Mouse (Mus musculus): ENCODE data around the gene Il11ra1. TPM values are rescaled to one million over a fixed set of nuclear protein-coding genes. Genes with fewer than 3 reads are reported as not detected.
"Not testable (repeated sequence)": the region's sequence is repeated elsewhere in the genome, so short reads cannot be mapped to it uniquely, and the experiment has no call there.

The Il11ra1 gene
- total RNA-seq, 2 experiments from 2014 or later, result 39.1 to 43.3 TPM

- Histone ChIP-seq H3K4me3 (no peak overlapping the region), H3K27ac (no peak overlapping the region)
- no peak for TF ChIP-seq CTCF (conservative IDR thresholded peaks at IDR 0.05)
- no peak for DNase-seq (ENCODE audit: low spot score in 2 of 2)
These were observed 57.5 kb downstream of the Il11ra1 start for GRCm38 (mm10) chr4:41757321-41757720.

GRCm38 (mm10) chr4:41758021-41758420 lies 58.2 kb downstream of the Il11ra1 start:
- TF ChIP-seq CTCF (conservative IDR thresholded peaks at IDR 0.05), result no peak
- Histone ChIP-seq H3K27ac (no peak overlapping the region), H3K4me3 (no peak overlapping the region)
- no peak for DNase-seq (ENCODE audit: low spot score in 2 of 2)

GRCm38 (mm10) chr4:41758701-41759100 lies 58.9 kb downstream of the Il11ra1 start:
- TF ChIP-seq CTCF (conservative IDR thresholded peaks at IDR 0.05), result no peak
- peak overlapping the region; percentile 88; the same call in 1 of the 2 replicates for H3K27ac ChIP-seq
- no peak for DNase-seq (ENCODE audit: low spot score in 2 of 2)
- H3K4me3 ChIP-seq, result no peak overlapping the region

GRCm38 (mm10) chr4:41759206-41759605 lies 59.4 kb downstream of the Il11ra1 start:
- no peak for DNase-seq (ENCODE audit: low spot score in 2 of 2)
- TF ChIP-seq CTCF (conservative IDR thresholded peaks at IDR 0.05), result no peak
- H3K4me3 ChIP-seq, result no peak overlapping the region

GRCm38 (mm10) chr4:41759656-41760287 lies 60.0 kb downstream of the Il11ra1 start:
- TF ChIP-seq CTCF (conservative IDR thresholded peaks at IDR 0.05), result no peak
- Histone ChIP-seq H3K4me3 (peak overlapping the region; percentile 50), H3K27ac (peak overlapping the region; percentile 88)
- DNase-seq (ENCODE audit: low spot score in 2 of 2), result no peak

More at GRCm38 (mm10) chr4:41759206-41759605, 59.4 kb downstream of the Il11ra1 start:
- H3K27ac ChIP-seq, result peak overlapping the region; percentile 88

GRCm38 (mm10) chr4:41760288-41760721 lies 60.5 kb downstream of the Il11ra1 start:
- peak; percentile 18; the same call in 1 of the 2 replicates for TF ChIP-seq CTCF (conservative IDR thresholded peaks at IDR 0.05)
- DNase-seq (ENCODE audit: low spot score in 2 of 2), result peak; percentile 66 to 68
- H3K4me3 ChIP-seq, result peak overlapping the region; percentile 50
- peak overlapping the region; percentile 88 for H3K27ac ChIP-seq

GRCm38 (mm10) chr4:41760911-41761310 lies 61.1 kb downstream of the Il11ra1 start:
- Histone ChIP-seq H3K4me3 (peak overlapping the region; percentile 50), H3K27ac (peak overlapping the region; percentile 88)
- no peak for TF ChIP-seq CTCF (conservative IDR thresholded peaks at IDR 0.05)
- no peak for DNase-seq (ENCODE audit: low spot score in 2 of 2)

- no peak overlapping the region for H3K4me3 ChIP-seq
- no peak for DNase-seq (ENCODE audit: low spot score in 2 of 2)
- H3K27ac ChIP-seq, result peak overlapping the region; percentile 88
- TF ChIP-seq CTCF (conservative IDR thresholded peaks at IDR 0.05), result no peak
These were observed 61.9 kb downstream of the Il11ra1 start for GRCm38 (mm10) chr4:41761680-41762079.

GRCm38 (mm10) chr4:41762099-41762687 lies 62.4 kb downstream of the Il11ra1 start:
- peak overlapping the region; percentile 88 for H3K27ac ChIP-seq
- no peak for TF ChIP-seq CTCF (conservative IDR thresholded peaks at IDR 0.05)
- DNase-seq (ENCODE audit: low spot score in 2 of 2), result no peak

GRCm38 (mm10) chr4:41762688-41763114 lies 62.9 kb downstream of the Il11ra1 start:
- not testable (repeated sequence) for DNase-seq (ENCODE audit: low spot score in 2 of 2); H3K4me3 ChIP-seq
- peak overlapping the region; percentile 88 for H3K27ac ChIP-seq

More at GRCm38 (mm10) chr4:41762099-41762687, 62.4 kb downstream of the Il11ra1 start:
- H3K4me3 ChIP-seq, result no peak overlapping the region

- not testable (repeated sequence) for H3K4me3 ChIP-seq; DNase-seq (ENCODE audit: low spot score in 2 of 2)
- peak overlapping the region; percentile 88 for H3K27ac ChIP-seq
These were observed 63.4 kb downstream of the Il11ra1 start for GRCm38 (mm10) chr4:41763176-41763575.

- H3K4me3 ChIP-seq; H3K27ac ChIP-seq; DNase-seq (ENCODE audit: low spot score in 2 of 2): not testable (repeated sequence)
These were observed 67.5 kb downstream of the Il11ra1 start for GRCm38 (mm10) chr4:41767301-41767700.

- DNase-seq (ENCODE audit: low spot score in 2 of 2); H3K27ac ChIP-seq: not testable (repeated sequence)
- H3K4me3 ChIP-seq, result peak overlapping the region; percentile 47; the same call in 1 of the 2 replicates
These were observed 73.2 kb downstream of the Il11ra1 start for GRCm38 (mm10) chr4:41772946-41773345.

- not testable (repeated sequence) for DNase-seq (ENCODE audit: low spot score in 2 of 2)
- H3K27ac ChIP-seq, result peak overlapping the region; percentile 79
These were observed 73.7 kb downstream of the Il11ra1 start for GRCm38 (mm10) chr4:41773502-41773901.

GRCm38 (mm10) chr4:41774002-41774401 lies 74.2 kb downstream of the Il11ra1 start, which contains the start of gene Ccl27a:
Gene Ccl27a, minus strand, starts transcription at chr4:41774247.
- peak within 1 kb of the TSS; percentile 60 for H3K4me3 ChIP-seq
- peak within 1 kb of the TSS; percentile 79 for H3K27ac ChIP-seq
- peak; percentile 82 to 90 for DNase-seq (ENCODE audit: low spot score in 2 of 2)

More at GRCm38 (mm10) chr4:41773502-41773901, 73.7 kb downstream of the Il11ra1 start:
- peak overlapping the region; percentile 60 for H3K4me3 ChIP-seq

GRCm38 (mm10) chr4:41774506-41774905 lies 74.7 kb downstream of the Il11ra1 start:
- H3K4me3 ChIP-seq, result peak overlapping the region; percentile 60; the same call in 1 of the 2 replicates
- H3K27ac ChIP-seq, result peak overlapping the region; percentile 73
- DNase-seq (ENCODE audit: low spot score in 2 of 2), result not testable (repeated sequence)

- not testable (repeated sequence) for DNase-seq (ENCODE audit: low spot score in 2 of 2); H3K27ac ChIP-seq; H3K4me3 ChIP-seq
These were observed 76.1 kb downstream of the Il11ra1 start for GRCm38 (mm10) chr4:41775840-41776239.

GRCm38 (mm10) chr4:41781271-41781670 lies 81.5 kb downstream of the Il11ra1 start:
- H3K27ac ChIP-seq; H3K4me3 ChIP-seq; DNase-seq (ENCODE audit: low spot score in 2 of 2): not testable (repeated sequence)

All from layer of hippocampus, adult 2 months (tissue).